Mouse (Mus musculus) heart, postnatal 14 days (tissue): ENCODE data around the gene Mmp2. TPM values are rescaled to one million over a fixed set of nuclear protein-coding genes. Genes with fewer than 3 reads are reported as not detected.
"Not testable (repeated sequence)": the region's sequence is repeated elsewhere in the genome, so short reads cannot be mapped to it uniquely, and the experiment has no call there.

Experiments
- DNase-seq, 2 experiments: peaks; one replicate each; pipeline ENCODE4 v3.0.0; 2021 to 2022
- intact Hi-C: fragments of 180-260 bp; cut with DNase I; formaldehyde crosslinking; loops from one replicate; pipeline ENCODE4 v1.15.1; 2025
- total RNA-seq, 2 experiments: library from RNA; stranded (reverse); gene quantifications; 2 replicates each; pipeline ENCODE4 v1.2.3; 2021

Mmp2 gene
- total RNA-seq, 2 experiments from 2014 or later = 132 to 154 TPM

DNA sequence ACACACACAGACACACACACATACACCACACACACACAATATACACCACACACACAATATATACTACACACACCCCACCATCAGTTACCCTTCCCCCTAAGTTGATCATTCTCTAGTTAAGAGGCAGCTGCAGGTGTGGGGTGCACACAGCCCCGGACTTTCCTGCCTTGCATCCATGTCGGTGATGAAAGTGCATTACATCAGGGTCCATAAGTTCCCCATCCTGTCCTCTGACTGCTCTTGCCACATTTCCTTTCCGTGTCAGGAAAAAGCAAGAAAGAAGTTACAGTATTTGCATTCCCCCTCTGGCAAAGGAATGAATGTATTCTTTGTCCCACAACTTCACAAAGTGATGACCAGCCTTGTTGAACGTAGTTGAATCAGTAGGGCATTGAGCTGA is 54.2 kb downstream of the Mmp2 start:
- intact Hi-C loops = no loop called here
- no peak for DNase-seq

DNA sequence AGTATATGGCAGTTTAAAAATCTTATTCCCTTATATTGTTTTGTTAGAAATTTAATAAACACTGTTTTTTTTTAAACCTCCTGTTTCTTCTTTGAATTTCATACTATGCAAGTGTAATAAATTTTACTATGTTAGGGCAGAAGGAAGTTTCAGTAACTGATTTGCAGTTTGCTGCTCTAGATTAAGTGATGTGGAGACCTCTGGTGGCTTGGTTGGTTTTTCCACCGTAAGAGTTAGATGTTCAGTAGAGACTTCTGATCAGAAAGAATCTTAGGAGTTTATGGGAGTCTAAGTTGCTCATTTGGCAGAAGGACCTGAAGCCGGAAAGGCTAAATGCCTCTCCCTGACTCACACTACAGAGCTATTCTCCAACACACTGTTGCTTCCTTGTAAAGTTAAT is 56.7 kb downstream of the Mmp2 start:
- intact Hi-C loops = loop anchor here (1.0 kb wide), 2 partner anchors 65 to 115 kb away; no protein-coding TSS in a partner anchor
- peak; percentile 19 to 42 for DNase-seq

DNA sequence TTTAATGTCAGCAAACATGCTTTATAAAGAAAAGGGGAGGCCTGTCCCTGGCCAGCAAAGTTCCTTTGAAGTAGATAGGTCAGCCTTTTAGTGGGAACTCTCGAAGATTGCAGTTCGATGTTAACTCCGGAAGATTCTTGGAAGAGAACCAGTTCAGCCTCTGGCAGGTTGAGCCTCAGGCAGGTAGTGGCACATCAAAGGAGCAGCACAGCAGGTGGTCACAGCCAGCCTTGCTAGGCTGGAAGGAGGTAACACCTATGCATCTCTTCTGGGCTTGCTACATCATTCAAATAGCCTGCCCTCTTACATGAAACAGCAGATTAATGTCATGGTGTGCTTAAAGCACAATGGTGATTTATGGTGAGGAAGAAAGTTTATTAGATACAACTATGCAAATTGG is 65.1 kb downstream of the Mmp2 start:
- intact Hi-C loops, DNase-seq: not testable (repeated sequence)

DNA sequence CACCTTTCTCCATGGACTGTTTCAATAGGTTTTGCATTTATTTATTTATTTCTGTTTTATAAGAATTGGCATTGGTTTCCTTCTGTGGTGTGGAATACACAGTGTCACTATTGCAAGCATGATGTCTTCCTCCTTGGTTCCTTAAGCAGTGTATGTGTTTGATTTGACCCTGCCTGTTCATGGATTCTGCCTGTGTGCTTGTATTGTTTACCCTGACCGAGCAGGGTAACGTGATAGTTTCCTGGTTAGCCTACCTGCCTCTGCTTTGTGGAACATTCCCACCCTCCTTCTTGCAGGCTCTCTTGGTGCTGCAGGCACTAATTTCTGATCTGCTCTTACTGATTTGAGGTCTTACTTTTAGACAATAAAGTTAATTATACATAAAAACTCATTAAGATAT is 66.8 kb downstream of the Mmp2 start:
- no peak for DNase-seq
- intact Hi-C loops = no loop called here

DNA sequence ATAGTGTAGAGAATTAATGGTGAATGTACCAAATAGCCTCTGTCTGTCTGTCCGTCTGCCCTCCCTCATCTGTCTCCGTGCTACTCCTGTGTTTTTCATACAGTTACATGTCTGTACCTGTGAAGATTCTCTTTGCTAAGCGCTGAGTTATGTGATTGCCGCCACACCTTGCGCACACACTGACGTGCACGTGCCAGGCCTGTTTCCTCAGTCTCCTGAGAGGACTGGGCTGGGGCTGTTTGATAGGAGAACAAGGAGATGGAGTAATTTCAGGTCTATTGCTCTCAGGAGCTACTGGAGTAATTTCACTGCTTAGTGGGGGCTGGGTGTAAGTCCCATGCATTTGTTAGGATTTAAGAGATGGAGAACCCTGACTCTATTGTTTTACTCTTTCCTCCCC is 68.0 kb downstream of the Mmp2 start:
- no peak for DNase-seq
- intact Hi-C loops = no loop called here

DNA sequence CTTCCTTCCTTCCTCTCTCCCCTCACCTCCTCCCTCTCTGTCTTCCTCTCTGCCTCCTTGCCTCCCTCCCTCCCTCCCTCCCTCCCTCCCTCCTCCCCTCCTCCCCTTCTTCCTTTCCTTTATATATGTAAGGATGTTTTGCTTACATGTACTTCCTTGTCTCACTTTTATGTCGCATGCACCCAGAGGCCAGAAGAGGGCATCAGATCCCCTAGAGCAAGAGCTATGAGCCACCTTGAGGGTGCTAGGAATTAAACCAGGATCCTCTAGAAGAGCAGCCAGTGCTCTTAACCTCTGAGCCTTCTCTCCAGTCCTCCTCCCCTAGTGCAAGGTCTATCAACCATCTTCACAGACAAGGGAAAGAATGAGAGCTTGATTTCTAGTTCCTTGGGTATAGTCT is 69.0 kb downstream of the Mmp2 start:
- intact Hi-C loops = no loop called here
- DNase-seq = no peak

GRCm38 (mm10) chr8:92896611-92897010 is 69.5 kb downstream of the Mmp2 start:
- DNase-seq = peak in 1 of 2 experiments; percentile 27
- intact Hi-C loops = no loop called here

DNA sequence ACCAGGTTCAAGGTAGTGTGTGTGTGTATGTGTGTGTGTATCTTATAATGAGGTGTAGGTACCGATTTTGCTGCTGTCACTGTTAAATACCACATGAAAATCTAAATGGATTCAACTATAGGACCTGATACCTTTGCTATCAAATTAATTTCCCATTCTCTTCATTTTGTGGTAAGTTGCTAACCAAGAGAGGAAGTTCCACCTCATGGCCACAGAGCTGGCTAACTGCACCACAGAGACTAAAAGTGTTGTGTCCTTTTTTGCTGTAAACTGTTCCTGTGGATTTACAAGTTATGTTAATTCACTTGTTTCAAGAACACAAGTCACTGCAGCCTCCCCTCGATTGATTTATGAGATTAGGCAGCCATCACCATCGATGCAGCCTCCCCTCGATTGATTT is 70.7 kb downstream of the Mmp2 start:
- intact Hi-C loops = no loop called here
- DNase-seq = no peak

- intact Hi-C loops = no loop called here
Observed at GRCm38 (mm10) chr8:92899590-92899989, 72.5 kb downstream of the Mmp2 start.

GRCm38 (mm10) chr8:92901107-92901506 is 74.0 kb downstream of the Mmp2 start, which contains the start of gene Capns2:
Gene Capns2, plus strand, starts transcription at chr8:92901407.
- DNase-seq = no peak
- intact Hi-C loops = no loop called here

More at GRCm38 (mm10) chr8:92899590-92899989, 72.5 kb downstream of the Mmp2 start:
- DNase-seq = no peak

GRCm38 (mm10) chr8:92902981-92903380 is 75.9 kb downstream of the Mmp2 start:
- intact Hi-C loops = no loop called here
- peak in 1 of 2 experiments; percentile 14 for DNase-seq

Other genes with a start within 250 kb of the Mmp2 start
- gene Irx6, start 153.0 kb upstream of the Mmp2 start, total RNA-seq = not detected
- gene Lpcat2, start 28.0 kb downstream of the Mmp2 start, total RNA-seq = 1 to 10 TPM; 1.6 to 1.9 TPM
- under 1 TPM; 0.22 to 0.29 TPM for gene Capns2, start 74.1 kb downstream of the Mmp2 start, total RNA-seq
- under 1 TPM; 0.07 to 0.19 TPM for gene Slc6a2, start 132.8 kb downstream of the Mmp2 start, total RNA-seq
- gene Ces1a, start 220.9 kb downstream of the Mmp2 start, total RNA-seq = not detected